Mouse (Mus musculus) liver, embryonic 13.5 days (tissue): Measurements from ENCODE around the gene Wnt8b. TPM values are rescaled to one million over a fixed set of nuclear protein-coding genes. Genes with fewer than 3 reads are reported as not detected.
"Not testable (repeated sequence)": the region's sequence is repeated elsewhere in the genome, so short reads cannot be mapped to it uniquely, and the experiment has no call there.

Experiments used
- ATAC-seq: fragments of 200-750 bp; cut with Nextera tagmentation; 2 replicates; pipeline ENCODE4 v1.8.0; 2017; ENCODE audit warnings: low read depth, mild to moderate bottlenecking, moderate number of reproducible peaks, moderate library complexity
- DNase-seq: peaks from one replicate; pipeline ENCODE4 v3.0.0; 2022
- H3K27ac ChIP-seq: fragments of 300-500 bp; sonication (generic); 2 replicates; pipeline ENCODE4 v1.5.1; 2015; ENCODE audit warnings: moderate library complexity, mild to moderate bottlenecking, inconsistent platforms
- H3K27me3 ChIP-seq: fragments of 300-500 bp; sonication (generic); 2 replicates; pipeline ENCODE4 v1.6.1; 2015; ENCODE audit warnings: mild to moderate bottlenecking, inconsistent platforms
- H3K36me3 ChIP-seq: fragments of 300-500 bp; sonication (generic); 2 replicates; pipeline ENCODE4 v1.6.1; 2015; ENCODE audit warnings: mild to moderate bottlenecking, inconsistent platforms
- H3K4me1 ChIP-seq: fragments of 300-500 bp; sonication (generic); replicated peaks from 2 replicates; pipeline ENCODE4 v1.6.1; 2015; ENCODE audit warnings: inconsistent platforms
- H3K4me2 ChIP-seq: fragments of 300-500 bp; sonication (generic); 2 replicates; pipeline ENCODE4 v1.6.1; 2015; ENCODE audit warnings: inconsistent platforms, mild to moderate bottlenecking, moderate library complexity
- H3K4me3 ChIP-seq: fragments of 300-500 bp; sonication (generic); replicated peaks from 2 replicates; pipeline ENCODE4 v1.5.1; 2015; ENCODE audit warnings: mild to moderate bottlenecking, inconsistent platforms
- H3K9ac ChIP-seq: fragments of 300-500 bp; sonication (generic); 2 replicates; pipeline ENCODE4 v1.6.1; 2015; ENCODE audit warnings: mild to moderate bottlenecking, inconsistent platforms
- H3K9me3 ChIP-seq: fragments of 300-500 bp; sonication (generic); replicated peaks from 2 replicates; pipeline ENCODE4 v1.6.1; 2016; ENCODE audit warnings: inconsistent platforms
- WGBS: fragments of 180-500 bp; shearing (Covaris S2); methylation state at CpG from one replicate; pipeline ENCODE4 v1.1.7; 2015; ENCODE audit not compliant: insufficient replicate concordance; 5-methylcytosine and 5-hydroxymethylcytosine counted together
- polyA plus RNA-seq: library from polyadenylated mRNA; unstranded; fragments of >200 nt; fragmentation: Nextera tagmentation; extraction: Ambion mirVana; gene quantifications from 2 replicates; pipeline ENCODE4 v1.2.1, GENCODE M21; 2015

Gene Wnt8b
- not detected in 2 replicates for polyA plus RNA-seq

DNA sequence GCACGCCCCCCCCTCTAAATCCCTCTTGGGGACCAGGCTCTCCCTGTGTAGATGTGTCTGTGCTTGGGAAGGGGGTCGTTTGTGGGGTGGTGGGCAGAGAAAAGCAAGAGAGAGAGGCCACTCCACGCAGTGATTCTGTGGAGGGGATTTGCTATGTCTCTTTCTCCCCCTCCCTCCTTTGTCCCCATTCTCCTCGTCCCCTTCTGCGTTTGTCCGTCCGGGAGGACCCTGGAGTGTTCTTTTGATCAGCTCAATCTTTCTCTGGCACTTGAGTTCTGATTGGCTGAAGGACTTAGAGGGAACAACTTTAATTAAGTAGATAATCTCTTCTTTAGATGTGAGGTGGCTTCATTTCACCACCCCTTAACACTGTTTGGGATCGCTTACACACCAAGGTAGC lies at the start of gene Wnt8b:
TSS of gene Wnt8b (plus strand) at position 345 of the 400 bp plus-strand sequence.
- Histone ChIP-seq H3K27me3 (peaks cover 42% of the 10 kb centered on the region), H3K4me2 (no peak within 1 kb of the TSS), H3K4me3 (no peak within 1 kb of the TSS), H3K27ac (no peak within 1 kb of the TSS), H3K9ac (no peak within 1 kb of the TSS), H3K36me3 (no peaks in the 10 kb centered on the region), H3K9me3 (no peaks in the 10 kb centered on the region), H3K4me1 (0 out of 2 replicates have a peak, but pooled peaks cover 3% of the 10 kb centered on the region)
- no peak for DNase-seq
- 34% methylated on average over 8 of the region's 8 CpGs for WGBS
- no peak for ATAC-seq

DNA sequence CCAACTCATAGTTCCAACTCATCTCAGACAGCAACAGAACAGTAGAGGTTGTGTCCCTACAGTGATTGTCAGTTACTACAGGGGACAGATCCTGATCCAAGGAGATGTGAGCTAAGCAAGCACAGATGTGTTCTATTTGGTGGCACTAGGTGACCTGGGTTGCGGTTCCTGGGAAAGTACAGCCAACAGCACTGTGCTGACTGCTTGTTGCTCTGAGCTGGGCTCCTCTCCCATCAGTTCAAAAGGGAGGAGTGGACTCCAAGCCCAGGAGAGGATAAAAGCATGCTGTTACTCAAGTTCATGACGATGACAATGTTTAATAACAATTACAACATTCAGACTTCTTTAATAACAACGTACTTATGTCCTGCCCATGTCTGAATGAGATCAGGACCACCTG lies 47.5 kb upstream of the Wnt8b start:
- H3K9ac ChIP-seq: no peak overlapping the region
- no peaks in the 10 kb centered on the region for H3K9me3 ChIP-seq
- H3K27ac ChIP-seq: no peak overlapping the region
- no peak overlapping the region for H3K4me2 ChIP-seq
- H3K36me3 ChIP-seq: no peaks in the 10 kb centered on the region
- no peak for DNase-seq
- peaks cover 6% of the 10 kb centered on the region; the same call in 1 of the 2 replicates for H3K27me3 ChIP-seq
- H3K4me3 ChIP-seq: no peak overlapping the region
- WGBS: 71% methylated on average over 3 of the region's 3 CpGs
- H3K4me1 ChIP-seq: no peaks in the 10 kb centered on the region
- no peak for ATAC-seq

DNA sequence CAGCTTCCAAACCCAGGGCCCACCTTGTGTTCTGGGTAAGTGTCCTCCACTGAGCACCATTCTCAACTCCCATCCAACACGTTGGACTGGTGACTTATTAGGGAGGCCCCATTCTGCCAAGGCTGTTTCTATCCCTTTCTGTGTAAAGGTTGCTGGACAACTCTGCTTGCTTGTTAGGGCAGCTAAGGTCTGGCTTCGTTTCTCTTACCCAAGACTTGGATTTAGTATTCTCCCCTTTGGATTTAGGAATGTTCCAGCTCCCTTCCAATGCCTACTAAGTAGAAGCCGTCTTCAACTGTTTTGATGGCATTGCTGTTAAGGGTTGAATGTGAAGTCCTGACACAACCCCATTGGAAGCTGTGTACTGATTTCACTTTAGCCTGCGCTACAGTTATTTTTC lies 45.3 kb upstream of the Wnt8b start:
- Histone ChIP-seq H3K4me2 (no peak overlapping the region), H3K27ac (no peak overlapping the region), H3K36me3 (no peaks in the 10 kb centered on the region), H3K4me3 (no peak overlapping the region), H3K9ac (no peak overlapping the region), H3K27me3 (peaks cover 6% of the 10 kb centered on the region; the same call in 1 of the 2 replicates), H3K4me1 (no peaks in the 10 kb centered on the region), H3K9me3 (no peaks in the 10 kb centered on the region)
- no peak for ATAC-seq
- DNase-seq: no peak
- WGBS: 61% methylated on average over 4 of the region's 4 CpGs

DNA sequence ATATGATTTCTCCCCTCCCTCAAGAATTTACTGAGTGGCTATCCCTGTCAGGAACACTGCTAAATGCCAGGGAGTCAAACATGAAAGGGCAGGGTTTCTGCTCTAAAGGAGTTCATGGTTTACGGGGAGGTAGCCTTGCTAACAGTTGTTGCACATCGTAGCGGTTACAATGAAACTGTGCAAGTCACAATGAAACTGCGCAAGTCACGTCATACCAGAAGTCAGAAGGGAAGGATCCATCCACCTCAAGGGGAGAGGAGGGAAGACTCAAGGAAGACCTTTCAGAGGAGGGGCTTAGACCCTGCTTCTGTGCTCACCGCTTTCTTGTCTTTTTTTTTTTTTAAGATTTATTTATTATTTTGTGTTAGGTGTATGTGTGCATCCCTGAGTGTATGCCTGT lies 38.4 kb upstream of the Wnt8b start:
- Histone ChIP-seq H3K4me1 (no peaks in the 10 kb centered on the region), H3K27ac (no peak overlapping the region), H3K36me3 (no peaks in the 10 kb centered on the region), H3K4me2 (no peak overlapping the region), H3K27me3 (no peaks in the 10 kb centered on the region), H3K9me3 (no peaks in the 10 kb centered on the region), H3K4me3 (no peak overlapping the region), H3K9ac (no peak overlapping the region)
- WGBS: 72% methylated on average over 6 of the region's 6 CpGs
- no peak for DNase-seq
- ATAC-seq: no peak

DNA sequence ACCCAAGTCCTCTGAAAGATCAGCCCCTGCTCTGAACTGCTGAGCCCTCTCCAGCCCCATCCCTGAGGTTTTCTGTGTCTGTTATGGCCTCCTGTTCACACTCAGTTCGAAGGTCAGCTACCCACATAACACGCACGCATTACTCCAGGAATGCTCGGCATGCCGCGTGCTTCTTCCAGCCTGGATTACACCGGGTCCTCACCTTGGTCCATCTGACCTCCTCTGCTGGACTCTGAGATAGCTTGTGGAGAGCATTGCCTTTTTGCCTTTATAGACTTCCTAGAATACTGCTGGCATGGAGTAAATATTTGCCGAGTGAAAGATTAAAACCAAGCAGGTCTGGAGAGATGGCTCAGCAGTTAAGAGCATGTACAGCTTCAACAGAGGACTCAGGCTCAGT lies 37.9 kb upstream of the Wnt8b start:
- H3K27ac ChIP-seq: no peak overlapping the region
- DNase-seq (no peak), ATAC-seq (no peak)
- H3K9me3 ChIP-seq: no peaks in the 10 kb centered on the region
- 79% methylated on average over 8 of the region's 8 CpGs for WGBS
- H3K27me3 ChIP-seq: no peaks in the 10 kb centered on the region
- H3K4me2 ChIP-seq: no peak overlapping the region
- no peaks in the 10 kb centered on the region for H3K4me1 ChIP-seq
- H3K9ac ChIP-seq: no peak overlapping the region
- no peaks in the 10 kb centered on the region for H3K36me3 ChIP-seq
- H3K4me3 ChIP-seq: no peak overlapping the region

DNA sequence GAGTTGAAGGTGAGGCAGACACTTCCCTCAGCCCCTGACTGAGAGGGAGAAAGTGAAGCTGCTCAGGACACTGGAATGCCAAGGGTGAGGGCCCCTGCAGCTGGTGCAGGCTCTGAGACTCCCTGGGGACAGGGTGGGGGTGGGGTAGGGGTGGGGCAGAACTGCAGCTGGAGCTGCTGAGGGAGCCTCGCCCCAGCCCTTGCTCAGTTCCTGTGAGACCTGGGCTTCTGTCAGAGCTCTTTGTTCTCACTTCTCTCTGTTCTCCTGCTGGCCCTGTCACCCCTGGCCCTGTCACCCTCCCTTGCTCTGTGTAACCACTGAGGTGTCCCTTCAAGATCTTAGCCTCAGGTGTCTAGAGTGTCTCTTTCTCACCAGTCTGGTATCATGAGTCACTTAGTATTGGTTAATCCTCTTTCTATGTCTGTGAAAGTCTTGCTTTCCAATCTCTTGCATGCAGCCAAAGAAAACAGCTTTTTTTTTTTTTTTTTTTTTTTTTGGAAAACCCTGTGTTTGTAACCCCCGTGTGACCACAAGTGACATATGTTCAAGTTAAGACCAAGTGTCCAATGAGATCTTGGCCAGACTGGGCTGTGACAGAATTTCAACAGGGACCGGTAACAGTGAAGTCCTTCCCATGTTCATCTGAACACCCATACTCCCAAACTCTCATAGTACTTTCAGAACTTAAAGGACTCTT lies 35.8 kb upstream of the Wnt8b start:
- DNase-seq (no peak), ATAC-seq (no peak)
- Histone ChIP-seq H3K9me3 (no peaks in the 10 kb centered on the region), H3K4me1 (no peaks in the 10 kb centered on the region), H3K9ac (no peak overlapping the region), H3K4me2 (no peak overlapping the region), H3K27me3 (no peaks in the 10 kb centered on the region), H3K4me3 (no peak overlapping the region), H3K36me3 (no peaks in the 10 kb centered on the region), H3K27ac (no peak overlapping the region)
- 51% methylated on average over 3 of the region's 3 CpGs for WGBS

DNA sequence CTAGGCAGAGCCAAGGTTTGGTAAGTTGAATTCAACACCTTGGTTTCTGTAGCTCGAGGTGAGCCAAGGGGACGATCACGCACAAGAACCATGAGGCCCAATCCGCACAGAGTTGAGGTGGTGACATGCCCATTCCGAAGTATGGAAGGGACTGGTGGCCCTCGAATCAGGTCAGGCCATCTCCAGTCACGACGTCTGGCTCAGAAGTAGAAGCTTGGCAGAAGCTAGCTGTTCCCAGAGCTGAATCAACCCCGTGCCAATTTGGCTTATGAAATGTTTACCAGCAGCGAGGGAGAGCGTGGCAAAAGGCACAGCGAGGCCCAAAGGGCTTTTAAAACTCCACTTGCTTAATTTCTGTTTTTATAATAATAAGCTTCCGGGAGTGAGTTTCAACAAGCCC lies 34.6 kb upstream of the Wnt8b start:
- H3K4me1 ChIP-seq: no peaks in the 10 kb centered on the region
- ATAC-seq (no peak), DNase-seq (no peak)
- WGBS: 72% methylated on average over 13 of the region's 13 CpGs
- no peak overlapping the region for H3K4me3 ChIP-seq
- no peak overlapping the region for H3K4me2 ChIP-seq
- H3K9me3 ChIP-seq: no peaks in the 10 kb centered on the region
- no peaks in the 10 kb centered on the region for H3K27me3 ChIP-seq
- H3K9ac ChIP-seq: no peak overlapping the region
- H3K36me3 ChIP-seq: no peaks in the 10 kb centered on the region
- H3K27ac ChIP-seq: no peak overlapping the region

DNA sequence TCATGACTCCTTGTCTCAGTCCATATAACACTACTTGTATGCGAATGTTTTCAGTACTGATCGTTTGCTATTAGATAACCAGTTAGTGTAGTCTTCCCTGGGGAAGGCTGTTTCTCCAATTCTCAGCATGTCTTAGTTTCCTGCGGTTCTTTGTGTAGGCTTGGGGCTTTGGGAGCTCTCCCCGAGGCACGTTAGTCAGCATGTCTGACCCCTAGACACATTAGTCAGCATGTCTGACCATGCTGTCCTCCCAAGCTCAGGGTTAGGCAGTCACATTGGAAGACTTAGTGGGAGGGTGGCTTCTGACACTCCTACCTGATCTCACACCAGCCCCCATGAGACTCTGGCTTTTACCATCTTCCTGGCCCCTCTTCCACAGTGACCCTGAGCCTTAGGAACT lies 32.8 kb upstream of the Wnt8b start:
- Histone ChIP-seq H3K36me3 (no peaks in the 10 kb centered on the region), H3K9me3 (no peaks in the 10 kb centered on the region), H3K27ac (no peak overlapping the region), H3K27me3 (no peaks in the 10 kb centered on the region), H3K4me2 (no peak overlapping the region), H3K4me3 (no peak overlapping the region), H3K4me1 (no peaks in the 10 kb centered on the region), H3K9ac (no peak overlapping the region)
- 66% methylated on average over 5 of the region's 5 CpGs for WGBS
- ATAC-seq (no peak), DNase-seq (no peak)

DNA sequence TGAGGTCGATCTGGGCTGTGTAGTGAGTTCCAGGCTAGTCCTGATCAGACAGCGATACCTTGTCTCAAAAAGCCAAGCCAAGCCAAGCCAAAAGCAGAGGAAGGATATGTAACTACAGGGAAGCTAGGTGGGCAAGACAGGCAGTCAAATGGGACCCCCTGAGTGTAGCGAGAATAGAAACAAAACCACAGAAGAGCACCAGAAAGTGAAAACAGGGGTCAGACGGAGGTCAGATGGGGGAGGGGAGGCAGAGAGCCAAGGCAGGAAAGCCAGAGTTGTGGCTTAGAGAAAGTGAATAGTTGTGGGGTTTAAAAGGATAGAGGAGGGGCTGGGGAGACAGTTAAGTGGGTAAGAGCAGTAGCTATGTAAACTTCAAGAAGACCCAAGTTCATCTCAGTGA lies 31.8 kb upstream of the Wnt8b start:
- no peaks in the 10 kb centered on the region for H3K4me1 ChIP-seq
- no peaks in the 10 kb centered on the region for H3K9me3 ChIP-seq
- no peak for ATAC-seq
- H3K4me2 ChIP-seq: no peak overlapping the region
- no peak for DNase-seq
- H3K27ac ChIP-seq: no peak overlapping the region
- no peaks in the 10 kb centered on the region for H3K27me3 ChIP-seq
- no peaks in the 10 kb centered on the region for H3K36me3 ChIP-seq
- H3K4me3 ChIP-seq: no peak overlapping the region
- no peak overlapping the region for H3K9ac ChIP-seq
- WGBS: 30% methylated on average over 4 of the region's 4 CpGs

DNA sequence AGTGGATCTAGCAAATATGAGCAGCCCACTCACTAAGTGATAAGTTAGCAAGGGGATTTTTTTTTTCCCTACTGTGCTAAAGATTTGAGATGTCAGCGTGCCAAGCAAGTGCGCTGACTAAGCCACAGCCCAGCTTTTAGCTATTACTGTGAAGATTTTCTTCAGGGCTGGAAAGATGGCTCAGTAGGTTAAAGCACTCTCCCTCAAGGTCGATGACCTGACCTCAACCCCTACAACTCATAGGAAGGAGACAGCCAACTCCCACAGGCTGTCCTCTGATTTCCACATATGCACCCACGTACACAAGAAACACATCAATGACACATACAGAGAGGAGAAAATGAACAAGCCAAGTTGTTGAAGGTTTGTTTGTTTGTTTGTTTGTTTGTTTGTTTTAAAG lies 31.1 kb upstream of the Wnt8b start:
- H3K9me3 ChIP-seq: no peaks in the 10 kb centered on the region
- H3K9ac ChIP-seq: no peak overlapping the region
- no peak overlapping the region for H3K27ac ChIP-seq
- no peak for DNase-seq
- H3K4me3 ChIP-seq: no peak overlapping the region
- no peaks in the 10 kb centered on the region for H3K4me1 ChIP-seq
- H3K4me2 ChIP-seq: no peak overlapping the region
- H3K36me3 ChIP-seq: no peaks in the 10 kb centered on the region
- H3K27me3 ChIP-seq: no peaks in the 10 kb centered on the region
- ATAC-seq: no peak
- 65% methylated on average over 4 of the region's 4 CpGs for WGBS

DNA sequence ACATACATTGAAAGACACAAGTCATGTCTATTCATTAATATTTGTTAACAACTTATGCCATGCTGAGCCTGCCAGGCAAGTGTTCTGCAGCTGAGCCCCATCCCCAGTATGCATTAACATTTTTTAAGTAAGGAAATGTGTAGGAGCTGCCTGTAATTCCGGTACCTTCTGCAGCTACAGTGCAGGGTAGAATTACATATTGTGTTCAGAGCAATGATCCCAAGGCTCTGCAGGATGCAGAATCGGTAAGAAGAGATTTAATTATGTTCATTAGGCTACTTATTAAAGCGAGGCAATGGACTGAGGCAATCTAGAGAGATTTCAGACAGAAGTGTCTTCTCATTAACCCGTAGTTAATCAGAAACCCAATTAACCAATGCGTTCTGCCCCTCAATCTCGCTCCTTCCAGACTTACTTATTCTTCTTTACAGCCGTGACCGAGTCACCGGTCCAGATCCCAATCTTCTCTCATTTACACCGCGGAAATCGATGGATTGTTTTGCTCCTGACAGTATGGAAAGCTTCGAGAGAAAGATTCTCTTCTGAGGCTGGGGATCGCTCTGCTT lies 27.2 kb upstream of the Wnt8b start:
- H3K9ac ChIP-seq, H3K4me2 ChIP-seq, ATAC-seq, H3K4me3 ChIP-seq, H3K27ac ChIP-seq, H3K36me3 ChIP-seq, H3K27me3 ChIP-seq, DNase-seq, H3K9me3 ChIP-seq, H3K4me1 ChIP-seq: not testable (repeated sequence)
- WGBS: 75% methylated on average over 14 of the region's 14 CpGs

DNA sequence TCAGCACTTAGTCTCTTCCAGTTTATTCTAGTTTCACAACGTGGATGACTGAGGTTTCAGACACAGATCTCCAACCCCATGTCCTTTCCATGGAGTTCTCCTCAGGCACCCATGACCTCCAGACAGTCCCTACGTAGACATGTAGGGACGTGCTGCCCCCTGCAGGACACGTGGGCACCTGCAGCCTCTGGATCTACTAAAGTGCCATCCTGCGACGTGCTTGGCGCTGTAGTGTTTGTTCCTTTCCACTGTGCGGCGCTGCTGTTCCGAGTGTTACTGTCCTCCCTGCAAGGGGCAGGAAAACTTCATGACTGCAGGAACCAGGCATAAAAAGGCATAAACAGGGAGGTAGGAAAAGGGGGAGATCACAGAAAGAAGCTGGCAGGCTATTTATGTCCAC lies 19.1 kb upstream of the Wnt8b start:
- peak; percentile 64 for DNase-seq
- Histone ChIP-seq H3K27ac (no peak overlapping the region), H3K4me2 (no peak overlapping the region), H3K9me3 (no peaks in the 10 kb centered on the region), H3K27me3 (peaks cover 7% of the 10 kb centered on the region; the same call in 1 of the 2 replicates), H3K9ac (no peak overlapping the region), H3K4me1 (no peaks in the 10 kb centered on the region), H3K36me3 (no peaks in the 10 kb centered on the region), H3K4me3 (no peak overlapping the region)
- ATAC-seq: no peak
- WGBS: 2% methylated on average over 10 of the region's 10 CpGs
